Mouse (Mus musculus) heart, adult 2 months (tissue): ENCODE data around the gene Tgfb2.

Experiments used
- CTCF ChIP-seq: fragments of 200-600 bp; IDR thresholded peaks from 2 replicates; pipeline ENCODE4 v1.8.1; 2022; ENCODE audit warnings: antibody characterized with exemption, mild to moderate bottlenecking, moderate library complexity
- POLR2A ChIP-seq: fragments of 200-500 bp; IDR thresholded peaks from 2 replicates; pipeline ENCODE4 v1.6.1; 2011; ENCODE audit warnings: mild to moderate bottlenecking, low read depth, low read length, control low read depth; ENCODE audit not compliant: insufficient read depth

- no peak for TF ChIP-seq CTCF
- TF ChIP-seq POLR2A = no peak
These were observed 124.7 kb downstream of the Tgfb2 start for GRCm38 (mm10) chr1:186581114-186581513.
